Mouse (Mus musculus) MEL (cell line): ENCODE measurements around the gene Hepacam2.

Source experiments
- CTCF ChIP-seq, 3 experiments: IDR thresholded peaks in 2 of 3; conservative IDR thresholded peaks in 1 of 3; 2 replicates each; pipeline ENCODE4 v1.5.1; 2011 to 2012; ENCODE audit warnings: low read length in 3 of 3, low read depth in 2 of 3, mild to moderate bottlenecking in 2 of 3, improper control_type of control experiment in 1 of 3, inconsistent platforms in 1 of 3, mixed read lengths in 1 of 3, moderate library complexity in 1 of 3; ENCODE audit not compliant: control insufficient read depth in 1 of 3, insufficient read depth in 1 of 3, poor library complexity in 1 of 3, severe bottlenecking in 1 of 3
- E2F4 ChIP-seq: IDR thresholded peaks from 2 replicates; pipeline ENCODE4 v1.6.1; 2011; ENCODE audit warnings: low read depth, low read length, improper control_type of control experiment, borderline replicate concordance
- GATA1 ChIP-seq: IDR thresholded peaks from 2 replicates; pipeline ENCODE4 v1.6.1; 2011; ENCODE audit warnings: low read depth, low read length, improper control_type of control experiment
- HCFC1 ChIP-seq: IDR thresholded peaks from 2 replicates; pipeline ENCODE4 v1.6.1; 2012; ENCODE audit warnings: low read depth, mild to moderate bottlenecking, inconsistent platforms, low read length, improper control_type of control experiment, moderate library complexity
- MXI1 ChIP-seq: IDR thresholded peaks from 2 replicates; pipeline ENCODE4 v1.6.1; 2011; ENCODE audit warnings: mild to moderate bottlenecking, low read depth, low read length, improper control_type of control experiment
- MYB ChIP-seq: IDR thresholded peaks from 2 replicates; pipeline ENCODE4 v1.6.1; 2011; ENCODE audit warnings: mild to moderate bottlenecking, low read depth, low read length, improper control_type of control experiment
- NRF1 ChIP-seq: IDR thresholded peaks from 2 replicates; pipeline ENCODE4 v1.6.1; 2014; ENCODE audit warnings: low read depth, mild to moderate bottlenecking, inconsistent platforms, low read length, improper control_type of control experiment, moderate library complexity; ENCODE audit not compliant: poor library complexity, insufficient read depth, severe bottlenecking
- POLR2A ChIP-seq, 2 experiments: IDR thresholded peaks; 2 replicates each; pipeline ENCODE4 v1.6.1; 2011 to 2012; ENCODE audit warnings: low read length in 2 of 2, mild to moderate bottlenecking in 2 of 2, control low read depth in 1 of 2, improper control_type of control experiment in 1 of 2, low read depth in 1 of 2, moderate library complexity in 1 of 2; ENCODE audit not compliant: control insufficient read depth in 1 of 2, insufficient read depth in 1 of 2, poor library complexity in 1 of 2

DNA sequence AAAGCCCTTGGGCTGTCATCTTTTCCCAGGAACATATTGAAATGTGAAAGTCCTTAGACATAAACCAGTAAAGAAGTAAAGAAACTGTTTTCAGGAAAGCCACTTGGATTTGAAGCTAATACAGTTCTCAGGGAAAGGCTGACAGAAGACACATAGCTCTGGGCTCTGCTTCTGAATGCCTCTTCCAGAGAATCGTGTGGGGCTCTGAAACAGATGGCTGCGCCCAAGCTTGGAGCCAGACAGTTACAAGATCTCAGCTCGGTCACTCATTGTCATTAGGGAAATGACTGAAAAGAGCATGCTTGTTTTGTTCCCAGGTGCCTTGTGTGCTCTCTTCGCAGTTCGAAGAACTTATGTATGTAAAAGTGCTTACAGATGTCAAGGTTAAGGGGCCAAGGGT, 43.7 kb downstream of the Hepacam2 start:
- TF ChIP-seq GATA1 (no peak), HCFC1 (no peak), POLR2A (IDR thresholded peaks at IDR 0.05; ENCODE audit: control insufficient read depth in 1 of 2, insufficient read depth in 1 of 2, low read depth in 1 of 2, low read length in 2 of 2, poor library complexity in 1 of 2) (no peak), CTCF (IDR thresholded peaks at IDR 0.05 in 2 of 3, conservative IDR thresholded peaks at IDR 0.05 in 1 of 3; ENCODE audit: control insufficient read depth in 1 of 3, insufficient read depth in 1 of 3, low read depth in 2 of 3, low read length in 3 of 3, poor library complexity in 1 of 3, severe bottlenecking in 1 of 3) (no peak), MXI1 (no peak), MYB (no peak), E2F4 (no peak), NRF1 (no peak)
